Mouse (Mus musculus) lung, postnatal 25 days (tissue): ENCODE data around the gene Camsap3.
"Not testable (repeated sequence)": the region's sequence is repeated elsewhere in the genome, so short reads cannot be mapped to it uniquely, and the experiment has no call there.

Experiments
- DNase-seq: peaks from one replicate; pipeline ENCODE4 v3.0.0; 2022; ENCODE audit warnings: low spot score

The Camsap3 gene

GRCm38 (mm10) chr8:3586993-3587390 is at the start of gene Camsap3:
Gene Camsap3, plus strand, starts transcription at chr8:3587293.
- DNase-seq = no peak

GRCm38 (mm10) chr8:3537666-3538065 is 49.4 kb upstream of the Camsap3 start:
- DNase-seq = no peak

DNA sequence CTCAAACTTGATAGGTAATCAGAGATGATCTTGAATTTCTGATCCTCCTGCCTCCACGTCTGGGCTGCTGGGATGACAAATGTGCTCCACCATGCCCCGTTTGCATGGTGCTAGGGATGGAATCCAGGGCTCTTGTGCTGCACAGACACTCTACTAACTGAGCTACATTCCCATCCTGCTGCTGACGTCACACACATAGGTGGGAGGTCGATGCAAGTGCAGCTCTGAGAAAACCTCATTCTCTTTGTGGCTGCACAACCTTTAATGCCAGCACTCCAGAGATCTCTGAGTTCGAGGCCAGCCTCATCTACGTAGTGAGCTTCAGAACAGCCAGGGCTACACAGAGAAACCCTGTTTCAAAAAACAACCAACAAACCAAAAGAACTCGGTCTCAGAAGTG is 47.9 kb upstream of the Camsap3 start:
- no peak for DNase-seq

- no peak for DNase-seq
These were observed 47.0 kb upstream of the Camsap3 start for GRCm38 (mm10) chr8:3540076-3540475.

GRCm38 (mm10) chr8:3546511-3546910 is 40.6 kb upstream of the Camsap3 start:
- no peak for DNase-seq

GRCm38 (mm10) chr8:3552240-3552639 is 34.9 kb upstream of the Camsap3 start:
- DNase-seq = no peak

- no peak for DNase-seq
These were observed 31.0 kb upstream of the Camsap3 start for GRCm38 (mm10) chr8:3556114-3556513.

GRCm38 (mm10) chr8:3567641-3568371 is 19.3 kb upstream of the Camsap3 start, which contains the start of gene C330021F23Rik:
Gene C330021F23Rik, plus strand, starts transcription at chr8:3567990.
- DNase-seq = no peak

- DNase-seq = no peak
These were observed 18.7 kb upstream of the Camsap3 start for GRCm38 (mm10) chr8:3568378-3568777.

- no peak for DNase-seq
These were observed 17.3 kb upstream of the Camsap3 start for GRCm38 (mm10) chr8:3569784-3570183.

DNA sequence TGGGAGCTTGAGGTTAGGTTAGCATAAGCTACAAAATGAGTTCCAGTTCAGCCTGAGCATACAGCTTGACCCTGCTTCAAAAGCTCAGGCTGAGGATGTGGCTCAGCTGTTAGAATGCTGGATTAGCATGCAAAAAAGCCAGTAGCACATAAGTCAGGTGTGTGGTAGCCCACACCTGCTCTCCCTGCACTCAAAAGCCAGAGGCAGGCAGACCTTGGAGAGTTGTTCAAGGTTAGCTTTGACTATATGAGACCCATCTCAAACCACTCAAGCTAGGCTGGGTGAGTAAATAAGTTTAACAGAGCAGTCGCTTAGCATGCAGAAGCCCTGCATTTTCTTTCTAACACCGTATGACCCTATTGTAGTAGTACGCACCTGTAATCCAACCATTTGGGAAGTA is 12.5 kb upstream of the Camsap3 start:
- no peak for DNase-seq

DNA sequence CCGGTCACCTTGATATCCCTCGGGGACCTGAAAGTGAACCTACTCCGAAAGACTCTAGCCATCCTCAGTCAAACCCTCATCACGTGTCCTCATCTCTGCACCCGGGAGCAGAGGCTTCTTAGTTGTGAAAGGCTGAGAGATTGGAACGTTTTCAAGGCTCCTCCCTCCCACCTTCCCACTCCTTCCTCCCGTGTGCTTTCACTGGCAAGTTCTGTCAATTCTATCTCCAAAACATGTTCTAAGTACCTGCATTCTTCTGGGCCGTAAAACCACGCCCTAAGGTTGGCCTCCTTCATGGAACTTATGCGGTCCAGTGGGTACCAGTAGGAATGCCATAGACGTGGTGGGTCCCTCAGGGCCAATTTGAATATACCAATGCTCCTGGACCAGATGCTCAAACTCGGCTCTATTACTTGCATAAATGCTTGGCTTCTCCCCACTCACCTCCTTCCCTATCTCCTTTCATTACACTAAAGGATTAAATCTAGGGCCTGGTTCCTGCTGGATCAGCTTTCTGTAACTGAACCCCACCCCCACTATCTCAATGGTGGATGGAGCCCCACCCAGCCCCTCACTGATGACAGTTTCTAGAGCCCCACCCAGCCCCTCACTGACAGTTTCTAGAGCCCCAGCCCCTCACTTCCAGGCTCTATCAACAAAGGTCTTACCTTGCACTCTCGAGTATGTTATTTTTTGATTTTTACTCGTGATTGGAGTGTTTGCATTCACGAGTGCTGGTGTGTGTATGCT is 10.7 kb upstream of the Camsap3 start:
- no peak for DNase-seq

- DNase-seq = no peak
These were observed 7.4 kb upstream of the Camsap3 start for GRCm38 (mm10) chr8:3579390-3580364.

DNA sequence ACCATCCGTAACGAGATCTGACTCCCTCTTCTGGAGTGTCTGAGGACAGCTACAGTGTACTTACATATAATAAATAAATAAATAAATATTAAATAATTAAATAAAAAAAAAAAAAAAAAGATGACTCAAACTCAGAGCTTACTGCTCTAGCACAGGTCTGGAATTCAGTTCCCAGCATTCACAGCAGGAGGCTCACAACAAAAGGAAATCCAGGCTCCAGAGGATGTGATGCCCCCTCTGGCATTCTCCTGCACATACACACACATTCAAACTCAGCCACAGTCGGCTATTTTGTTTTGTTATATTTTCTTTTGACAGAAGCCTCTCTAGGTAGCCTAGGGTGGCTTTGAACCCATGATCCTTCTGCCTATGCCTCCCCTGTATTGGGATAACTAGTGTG is 5.1 kb upstream of the Camsap3 start:
- not testable (repeated sequence) for DNase-seq

GRCm38 (mm10) chr8:3586452-3586851 is 641 bp upstream of the Camsap3 start:
- no peak for DNase-seq

- DNase-seq = peak; percentile 74
These were observed 531 bp downstream of the Camsap3 start for GRCm38 (mm10) chr8:3587391-3588257.

- no peak for DNase-seq
These were observed 1.2 kb downstream of the Camsap3 start for GRCm38 (mm10) chr8:3588258-3588633.

DNA sequence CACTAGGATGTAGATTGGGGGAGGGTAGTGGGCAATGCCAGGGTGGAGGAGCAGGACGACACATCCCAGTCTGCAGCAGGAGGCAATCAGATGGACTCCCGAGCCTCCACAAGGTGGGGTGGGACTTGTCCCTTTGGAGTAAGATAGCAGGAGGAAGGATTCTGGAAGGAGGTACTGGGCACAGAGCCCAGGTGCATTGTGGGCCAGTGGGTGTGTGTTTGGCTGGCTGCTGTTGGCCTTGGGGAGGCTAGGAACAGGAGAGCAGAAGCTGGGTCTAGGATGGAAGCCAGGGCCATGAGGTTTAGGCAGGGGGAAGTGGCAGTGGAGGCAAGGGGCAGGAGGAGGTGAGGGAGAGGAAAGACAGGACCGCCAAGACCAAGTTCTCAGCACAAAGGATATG is 6.4 kb downstream of the Camsap3 start:
- DNase-seq = peak; percentile 26

DNA sequence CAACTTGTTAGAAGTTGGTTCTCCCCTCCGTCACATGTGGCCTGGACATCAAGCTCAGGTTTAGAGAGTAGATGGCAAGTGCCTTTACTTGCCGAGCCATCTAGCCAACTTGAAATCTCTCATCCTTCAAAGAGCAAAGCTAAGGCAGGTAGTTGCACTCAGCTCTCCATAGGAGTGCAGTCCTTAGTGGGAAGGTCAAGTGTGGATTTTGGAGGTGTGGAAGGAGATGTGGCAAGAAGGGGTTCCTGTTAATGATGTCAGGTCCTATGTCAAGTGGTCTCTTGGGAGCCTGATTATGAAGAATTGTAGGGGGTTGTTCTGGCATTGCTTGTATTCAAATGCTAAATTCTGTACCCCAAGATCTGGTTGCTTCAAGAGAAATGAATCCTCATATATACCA is 7.4 kb downstream of the Camsap3 start:
- DNase-seq = peak; percentile 54

DNA sequence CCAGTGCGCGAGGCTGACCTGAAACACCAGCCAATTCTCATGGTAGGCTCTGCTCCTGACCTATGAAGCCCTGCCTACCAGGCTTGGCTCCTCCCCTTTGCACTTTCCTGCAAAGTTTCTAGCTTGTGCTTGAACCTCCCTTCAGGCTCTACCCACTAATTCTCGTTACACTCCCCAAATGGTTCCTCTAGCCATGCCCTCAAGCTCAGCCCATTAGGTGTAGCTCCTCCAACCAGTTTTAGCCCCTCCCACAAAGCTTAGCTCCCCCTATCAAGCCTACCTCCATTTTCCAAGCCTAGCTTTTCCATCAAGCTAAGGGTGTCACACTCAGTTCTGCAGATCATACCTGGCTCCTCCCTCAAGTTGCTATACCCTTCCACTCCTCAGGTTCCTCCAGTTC is 11.0 kb downstream of the Camsap3 start:
- DNase-seq = no peak

DNA sequence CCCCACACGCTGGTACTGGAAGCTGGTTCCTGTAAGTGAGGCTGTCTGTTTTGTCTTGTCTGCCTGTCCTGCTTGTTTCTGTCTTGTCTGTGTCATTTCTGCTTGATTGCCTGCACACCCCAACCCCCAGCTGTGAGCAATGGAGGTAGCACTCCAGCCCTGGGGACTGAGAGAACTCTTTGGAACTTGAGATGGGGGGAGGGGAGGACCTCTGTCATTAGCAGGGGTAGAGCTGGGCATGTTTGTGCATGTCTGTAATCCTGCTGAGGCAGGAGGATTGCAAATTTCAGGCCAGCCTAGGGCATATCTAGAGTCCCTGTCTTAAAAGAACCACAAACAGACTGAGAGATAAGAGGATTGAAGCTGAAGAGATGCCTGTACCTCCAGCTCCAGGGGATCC is 12.1 kb downstream of the Camsap3 start:
- DNase-seq = no peak
